Mouse (Mus musculus): ENCODE measurements around the gene C330007P06Rik. TPM values are rescaled to one million over a fixed set of nuclear protein-coding genes. Genes with fewer than 3 reads are reported as not detected.
"Not testable (repeated sequence)": the region's sequence is repeated elsewhere in the genome, so short reads cannot be mapped to it uniquely, and the experiment has no call there.

The C330007P06Rik gene
- total RNA-seq, 2 experiments from 2014 or later, result 12.0 TPM

GRCm38 (mm10) chrX:36807360-36808317 is 66.3 kb downstream of the C330007P06Rik start:
- peak; percentile 82 for TF ChIP-seq CTCF (IDR thresholded peaks at IDR 0.05)
- intact Hi-C loops (cut with DNase I), result loop anchor here (1.0 kb wide), 1 partner anchor 11 kb away; no protein-coding TSS in a partner anchor
- peak; percentile 90 for DNase-seq

DNA sequence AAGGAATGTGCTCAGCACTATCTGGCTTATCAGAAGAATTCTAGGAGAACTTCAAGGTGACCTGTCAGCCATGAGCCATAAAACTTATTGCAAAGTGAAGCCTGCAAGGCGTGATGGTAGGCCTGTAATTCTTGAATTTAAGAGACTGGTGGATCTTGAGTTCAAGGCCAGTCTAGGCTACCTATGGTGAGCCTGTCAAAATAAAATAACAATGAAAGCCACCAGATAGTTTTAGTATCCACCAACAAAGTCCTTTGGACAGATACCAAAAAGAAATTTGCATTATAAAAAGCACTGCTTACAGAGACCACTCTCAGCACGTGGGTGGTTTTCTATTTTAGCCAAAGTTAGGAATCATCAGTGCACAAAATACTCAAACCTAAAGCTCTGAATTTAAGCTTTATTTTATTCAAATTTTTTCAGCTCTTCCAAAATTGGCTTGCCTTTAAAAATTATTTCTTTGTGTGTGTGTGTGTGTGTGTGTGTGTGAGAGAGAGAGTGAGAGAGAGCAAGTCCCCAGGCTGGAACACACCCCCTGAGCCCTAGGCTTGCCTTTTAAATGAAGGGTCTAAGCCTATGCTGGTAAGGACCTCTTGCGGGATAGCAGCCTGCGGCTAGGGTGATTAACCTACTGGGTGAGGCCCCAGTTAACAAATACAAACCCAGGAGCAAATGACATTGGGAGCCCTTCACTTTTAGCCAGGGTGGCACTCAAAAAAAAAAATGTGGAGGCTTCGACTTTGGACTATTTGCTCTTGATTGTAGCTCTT is 68.3 kb downstream of the C330007P06Rik start:
- Histone ChIP-seq H3K27ac (no peak overlapping the region), H3K4me3 (no peak overlapping the region)
- no peak for DNase-seq
- intact Hi-C loops (cut with DNase I), result no loop called here
- TF ChIP-seq CTCF (IDR thresholded peaks at IDR 0.05), result no peak

More at GRCm38 (mm10) chrX:36807360-36808317, 66.3 kb downstream of the C330007P06Rik start:
- H3K4me3 ChIP-seq, result peak overlapping the region; percentile 72
- H3K27ac ChIP-seq, result peak overlapping the region; percentile 84

DNA sequence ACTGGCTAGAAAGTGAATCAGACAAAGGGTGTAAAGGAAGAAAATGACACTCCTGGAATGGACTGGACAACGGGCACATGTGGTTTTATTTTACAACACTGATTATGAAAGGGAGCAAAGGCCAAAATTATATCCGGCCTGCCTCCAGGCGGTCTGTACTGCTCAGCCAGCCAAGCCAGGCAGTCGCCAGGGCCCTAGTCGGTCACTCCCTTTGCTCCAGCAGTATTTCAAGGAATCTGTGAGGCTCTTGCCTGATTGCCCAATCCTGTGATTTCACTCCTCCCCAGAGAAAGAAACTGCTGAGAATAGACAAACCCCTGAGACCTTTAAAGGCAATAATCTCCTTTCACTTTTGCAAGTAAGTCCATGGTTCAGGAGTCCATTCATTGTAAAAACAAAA is 69.7 kb downstream of the C330007P06Rik start:
- intact Hi-C loops (cut with DNase I), result no loop called here
- no peak for TF ChIP-seq CTCF (IDR thresholded peaks at IDR 0.05)
- Histone ChIP-seq H3K4me3 (no peak overlapping the region), H3K27ac (peak overlapping the region; percentile 41)
- peak; percentile 74 for DNase-seq

DNA sequence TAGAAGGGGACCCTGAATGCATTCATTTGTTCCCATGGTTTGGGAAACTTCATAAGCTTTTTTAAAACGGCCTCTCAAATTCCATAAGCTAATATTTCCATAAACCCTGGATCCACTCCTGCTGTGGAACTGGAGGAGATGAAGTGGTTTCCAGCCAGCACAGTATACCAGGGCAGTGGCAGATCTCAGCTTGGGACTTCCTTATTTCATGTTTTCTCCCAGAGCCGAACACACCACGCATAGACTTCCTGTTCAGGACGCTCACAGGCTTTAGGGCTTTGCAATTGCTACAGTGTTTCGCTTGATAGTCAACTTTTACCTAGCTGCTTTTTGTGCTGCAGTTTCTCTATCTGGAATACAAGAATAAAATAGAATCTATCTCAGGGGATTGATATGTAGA is 70.7 kb downstream of the C330007P06Rik start:
- no peak for DNase-seq
- Histone ChIP-seq H3K27ac (no peak overlapping the region), H3K4me3 (no peak overlapping the region)
- intact Hi-C loops (cut with DNase I), result no loop called here
- TF ChIP-seq CTCF (IDR thresholded peaks at IDR 0.05), result no peak

DNA sequence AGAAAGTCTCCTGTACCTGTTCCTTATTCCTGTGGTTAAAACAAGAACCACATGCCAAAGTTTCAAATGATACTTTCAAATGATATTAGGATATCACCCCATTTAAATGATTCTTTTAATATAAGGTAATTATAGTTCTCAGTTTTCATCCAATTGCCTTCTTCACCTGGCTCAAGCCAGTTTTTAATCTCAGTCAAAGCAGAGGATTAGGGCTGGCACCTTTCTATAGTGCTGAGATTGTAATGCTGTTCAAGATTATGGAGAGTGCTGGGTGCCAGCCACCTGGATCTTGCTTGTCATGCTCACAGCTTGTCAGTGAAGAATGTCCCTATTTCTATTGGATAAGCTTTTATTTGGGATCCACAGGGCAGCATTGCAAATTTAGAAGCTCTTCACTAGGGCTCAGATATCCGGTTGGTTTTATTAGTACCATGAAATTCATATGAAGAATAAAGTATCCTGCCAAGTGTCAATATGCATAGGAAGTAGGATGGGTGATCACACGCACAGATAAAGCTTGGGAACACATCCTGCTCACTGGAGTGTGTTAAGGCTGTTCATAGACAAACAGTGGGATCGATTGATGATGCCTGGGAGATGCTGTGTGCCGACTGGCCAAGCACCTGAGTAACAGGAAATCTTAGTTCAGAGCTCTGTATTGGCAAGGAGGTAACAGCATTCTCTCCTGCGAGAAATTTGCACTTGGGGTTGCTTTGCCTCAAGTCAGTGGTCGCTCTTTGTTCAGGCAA is 74.6 kb downstream of the C330007P06Rik start:
- intact Hi-C loops (cut with DNase I), result no loop called here
- no peak for DNase-seq
- no peak for TF ChIP-seq CTCF (IDR thresholded peaks at IDR 0.05)
- no peak overlapping the region for H3K27ac ChIP-seq
- H3K4me3 ChIP-seq, result no peak overlapping the region

DNA sequence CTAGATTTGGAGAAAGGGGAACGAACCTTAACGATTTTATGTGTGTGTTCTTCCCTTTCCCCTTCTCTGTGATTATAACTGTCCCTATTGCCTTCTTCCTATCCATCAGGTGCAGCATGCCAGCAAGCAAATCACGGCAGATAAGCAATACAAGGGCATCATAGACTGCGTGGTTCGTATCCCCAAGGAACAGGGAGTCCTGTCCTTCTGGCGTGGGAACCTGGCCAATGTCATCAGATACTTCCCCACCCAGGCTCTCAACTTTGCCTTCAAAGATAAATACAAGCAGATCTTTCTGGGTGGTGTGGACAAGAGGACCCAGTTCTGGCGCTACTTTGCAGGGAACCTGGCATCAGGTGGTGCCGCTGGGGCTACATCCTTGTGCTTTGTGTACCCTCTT is 77.2 kb downstream of the C330007P06Rik start:
- DNase-seq, result not testable (repeated sequence)
- Histone ChIP-seq H3K27ac (peak overlapping the region; percentile 97), H3K4me3 (peak overlapping the region; percentile 87)
- intact Hi-C loops (cut with DNase I), result loop anchor here (1.0 kb wide), 1 partner anchor 11 kb away; no protein-coding TSS in a partner anchor

GRCm38 (mm10) chrX:36796163-36796581 is 77.7 kb downstream of the C330007P06Rik start:
- peak overlapping the region; percentile 87 for H3K4me3 ChIP-seq
- intact Hi-C loops (cut with DNase I), result loop anchor here (1.0 kb wide), 1 partner anchor 11 kb away; no protein-coding TSS in a partner anchor
- H3K27ac ChIP-seq, result peak overlapping the region; percentile 97
- peak; percentile 90 for DNase-seq
- peak; percentile 92; the same call in 1 of the 2 replicates for TF ChIP-seq CTCF (IDR thresholded peaks at IDR 0.05)

GRCm38 (mm10) chrX:36795424-36796162 is 78.3 kb downstream of the C330007P06Rik start, which contains the start of gene Slc25a5:
Gene Slc25a5, plus strand, starts transcription at chrX:36795651.
- intact Hi-C loops (cut with DNase I), result loop anchor here (1.0 kb wide), 1 partner anchor 12 kb away; no protein-coding TSS in a partner anchor
- DNase-seq, result peak; percentile 94
- Histone ChIP-seq H3K27ac (peak within 1 kb of the TSS; percentile 97), H3K4me3 (peak within 1 kb of the TSS; percentile 87)
- no peak for TF ChIP-seq CTCF (IDR thresholded peaks at IDR 0.05)

GRCm38 (mm10) chrX:36794571-36794970 is 79.3 kb downstream of the C330007P06Rik start:
- no peak for TF ChIP-seq CTCF (IDR thresholded peaks at IDR 0.05)
- no peak overlapping the region for H3K4me3 ChIP-seq
- no peak for DNase-seq
- intact Hi-C loops (cut with DNase I), result no loop called here
- peak overlapping the region; percentile 97; the same call in 1 of the 2 replicates for H3K27ac ChIP-seq

DNA sequence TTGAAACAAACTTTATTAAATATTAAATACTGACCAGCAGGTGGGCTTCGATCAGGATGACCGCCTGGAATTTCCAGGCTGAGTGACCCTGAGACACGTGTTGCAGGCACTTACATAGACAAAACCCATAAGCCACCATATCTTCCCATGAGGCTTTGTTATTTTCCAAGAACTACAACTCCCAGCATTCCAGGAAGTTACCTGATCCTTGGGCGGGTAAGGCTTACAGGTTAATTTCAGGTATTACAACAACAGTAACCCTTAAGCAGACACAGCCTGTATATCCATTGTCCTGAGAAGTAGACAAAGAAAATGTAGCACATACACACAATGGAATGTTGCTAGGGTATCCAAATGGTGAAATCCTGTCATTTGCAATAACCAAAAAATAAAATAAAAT is 84.6 kb downstream of the C330007P06Rik start:
- no peak for TF ChIP-seq CTCF (IDR thresholded peaks at IDR 0.05)
- H3K27ac ChIP-seq, result no peak overlapping the region
- no peak overlapping the region for H3K4me3 ChIP-seq
- DNase-seq, result no peak
- intact Hi-C loops (cut with DNase I), result no loop called here

DNA sequence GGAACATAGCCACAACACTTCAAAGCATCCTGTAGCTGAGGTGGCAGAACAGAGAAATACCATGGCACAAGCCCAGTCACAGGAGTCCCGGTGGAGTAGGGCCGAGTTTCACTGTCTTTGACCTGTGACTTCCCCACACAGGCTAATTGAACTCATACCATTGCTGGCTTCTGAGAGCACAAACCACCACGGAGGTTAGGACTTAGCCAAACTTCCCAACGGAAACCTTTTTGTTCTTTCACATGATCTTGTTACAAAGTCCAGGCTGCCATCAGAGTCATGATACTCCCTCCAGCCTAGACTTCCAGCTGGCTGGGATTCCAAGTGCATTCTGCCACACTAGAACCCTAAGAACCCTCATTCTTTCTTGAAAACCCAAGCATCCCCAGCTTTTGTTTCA is 96.2 kb downstream of the C330007P06Rik start:
- intact Hi-C loops (cut with DNase I), result no loop called here
- DNase-seq, result no peak
- Histone ChIP-seq H3K4me3 (no peak overlapping the region), H3K27ac (no peak overlapping the region)
- no peak for TF ChIP-seq CTCF (IDR thresholded peaks at IDR 0.05)
